Mouse (Mus musculus): ENCODE data around the gene Setd3. TPM values are rescaled to one million over a fixed set of nuclear protein-coding genes. Genes with fewer than 3 reads are reported as not detected.

Gene Setd3
- polyA plus RNA-seq, 1 experiment from 2014 or later: 95.0 TPM

GRCm38 (mm10) chr12:108097643-108098042 lies 81.5 kb downstream of the Setd3 start:
- no peaks in the 10 kb centered on the region for H3K36me3 ChIP-seq (replicated peaks)
- H3K27me3 ChIP-seq (replicated peaks): no peaks in the 10 kb centered on the region
- 97% methylated on average over 8 of the region's 8 CpGs for WGBS
- H3K4me2 ChIP-seq: no peak overlapping the region
- no peak for ATAC-seq (replicated peaks)
- no peak overlapping the region for H3K4me3 ChIP-seq
- no peak overlapping the region for H3K27ac ChIP-seq
- no peaks in the 10 kb centered on the region for H3K9me3 ChIP-seq
- H3K4me1 ChIP-seq: peaks cover 5% of the 10 kb centered on the region
- H3K9ac ChIP-seq: no peak overlapping the region

GRCm38 (mm10) chr12:108088253-108088652 lies 90.9 kb downstream of the Setd3 start:
- H3K9me3 ChIP-seq: no peaks in the 10 kb centered on the region

GRCm38 (mm10) chr12:108087489-108087888 lies 91.6 kb downstream of the Setd3 start:
- no peak overlapping the region for H3K4me2 ChIP-seq
- no peak overlapping the region for H3K4me3 ChIP-seq
- no peak for ATAC-seq (replicated peaks)
- no peaks in the 10 kb centered on the region for H3K4me1 ChIP-seq
- H3K27me3 ChIP-seq (replicated peaks): no peaks in the 10 kb centered on the region
- no peak overlapping the region for H3K9ac ChIP-seq
- H3K27ac ChIP-seq: no peak overlapping the region
- WGBS: 81% methylated on average over 2 of the region's 2 CpGs
- H3K9me3 ChIP-seq: no peaks in the 10 kb centered on the region
- H3K36me3 ChIP-seq (replicated peaks): no peaks in the 10 kb centered on the region

More at GRCm38 (mm10) chr12:108088253-108088652, 90.9 kb downstream of the Setd3 start:
- H3K36me3 ChIP-seq (replicated peaks): no peaks in the 10 kb centered on the region
- H3K9ac ChIP-seq: no peak overlapping the region
- H3K4me3 ChIP-seq: no peak overlapping the region
- ATAC-seq (replicated peaks): no peak
- no peak overlapping the region for H3K27ac ChIP-seq
- WGBS: 75% methylated on average over 9 of the region's 9 CpGs
- H3K4me2 ChIP-seq: no peak overlapping the region
- no peaks in the 10 kb centered on the region for H3K4me1 ChIP-seq
- H3K27me3 ChIP-seq (replicated peaks): no peaks in the 10 kb centered on the region

GRCm38 (mm10) chr12:108078122-108078752 lies 100.9 kb downstream of the Setd3 start:
- Histone ChIP-seq H3K27ac (no peak overlapping the region), H3K9ac (no peak overlapping the region), H3K4me2 (no peak overlapping the region), H3K4me3 (no peak overlapping the region), H3K36me3 (replicated peaks) (no peaks in the 10 kb centered on the region), H3K4me1 (no peaks in the 10 kb centered on the region), H3K27me3 (replicated peaks) (no peaks in the 10 kb centered on the region), H3K9me3 (no peaks in the 10 kb centered on the region)
- no peak for ATAC-seq (replicated peaks)
- WGBS: 72% methylated on average over 10 of the region's 10 CpGs

- 72% methylated on average over 5 of the region's 5 CpGs for WGBS
- Histone ChIP-seq H3K9me3 (no peaks in the 10 kb centered on the region), H3K27ac (no peak overlapping the region), H3K4me1 (no peaks in the 10 kb centered on the region), H3K4me2 (no peak overlapping the region), H3K36me3 (replicated peaks) (no peaks in the 10 kb centered on the region), H3K4me3 (no peak overlapping the region), H3K9ac (no peak overlapping the region), H3K27me3 (replicated peaks) (no peaks in the 10 kb centered on the region)
- no peak for ATAC-seq (replicated peaks)
These were observed 106.2 kb downstream of the Setd3 start for GRCm38 (mm10) chr12:108072907-108073306.

- 76% methylated on average over 21 of the region's 21 CpGs for WGBS
- Histone ChIP-seq H3K9ac (no peak overlapping the region), H3K27ac (no peak overlapping the region)
These were observed 108.1 kb downstream of the Setd3 start for GRCm38 (mm10) chr12:108070685-108071662.

GRCm38 (mm10) chr12:108069504-108069903 lies 109.6 kb downstream of the Setd3 start:
- Histone ChIP-seq H3K4me3 (no peak overlapping the region), H3K9me3 (no peaks in the 10 kb centered on the region), H3K27ac (no peak overlapping the region), H3K4me1 (no peaks in the 10 kb centered on the region), H3K4me2 (no peak overlapping the region), H3K27me3 (replicated peaks) (no peaks in the 10 kb centered on the region), H3K36me3 (replicated peaks) (no peaks in the 10 kb centered on the region), H3K9ac (no peak overlapping the region)
- WGBS: 68% methylated on average over 6 of the region's 6 CpGs
- ATAC-seq (replicated peaks): no peak

More at GRCm38 (mm10) chr12:108070685-108071662, 108.1 kb downstream of the Setd3 start:
- Histone ChIP-seq H3K36me3 (replicated peaks) (no peaks in the 10 kb centered on the region), H3K27me3 (replicated peaks) (no peaks in the 10 kb centered on the region), H3K9me3 (no peaks in the 10 kb centered on the region), H3K4me2 (no peak overlapping the region), H3K4me3 (no peak overlapping the region), H3K4me1 (no peaks in the 10 kb centered on the region)
- ATAC-seq (replicated peaks): no peak

- no peaks in the 10 kb centered on the region for H3K27me3 ChIP-seq (replicated peaks)
- no peaks in the 10 kb centered on the region for H3K36me3 ChIP-seq (replicated peaks)
These were observed 111.2 kb downstream of the Setd3 start for GRCm38 (mm10) chr12:108067811-108068375.

GRCm38 (mm10) chr12:108067231-108067630 lies 111.9 kb downstream of the Setd3 start:
- no peak overlapping the region for H3K4me2 ChIP-seq
- 90% methylated on average over 3 of the region's 3 CpGs for WGBS
- H3K4me3 ChIP-seq: no peak overlapping the region
- H3K27ac ChIP-seq: no peak overlapping the region
- H3K9ac ChIP-seq: no peak overlapping the region
- ATAC-seq (replicated peaks): no peak
- H3K4me1 ChIP-seq: no peaks in the 10 kb centered on the region
- no peaks in the 10 kb centered on the region for H3K9me3 ChIP-seq
- H3K27me3 ChIP-seq (replicated peaks): no peaks in the 10 kb centered on the region
- H3K36me3 ChIP-seq (replicated peaks): no peaks in the 10 kb centered on the region

More at GRCm38 (mm10) chr12:108067811-108068375, 111.2 kb downstream of the Setd3 start:
- Histone ChIP-seq H3K4me3 (no peak overlapping the region), H3K9me3 (no peaks in the 10 kb centered on the region), H3K27ac (no peak overlapping the region), H3K4me2 (no peak overlapping the region), H3K9ac (no peak overlapping the region), H3K4me1 (no peaks in the 10 kb centered on the region)
- WGBS: 74% methylated on average over 13 of the region's 13 CpGs
- ATAC-seq (replicated peaks): no peak

GRCm38 (mm10) chr12:108064396-108064998 lies 114.6 kb downstream of the Setd3 start:
- no peaks in the 10 kb centered on the region for H3K4me1 ChIP-seq
- no peak overlapping the region for H3K9ac ChIP-seq
- H3K27ac ChIP-seq: no peak overlapping the region
- H3K4me3 ChIP-seq: no peak overlapping the region
- 65% methylated on average over 9 of the region's 9 CpGs for WGBS
- H3K4me2 ChIP-seq: no peak overlapping the region
- no peaks in the 10 kb centered on the region for H3K36me3 ChIP-seq (replicated peaks)
- no peaks in the 10 kb centered on the region for H3K27me3 ChIP-seq (replicated peaks)
- no peak for ATAC-seq (replicated peaks)
- no peaks in the 10 kb centered on the region for H3K9me3 ChIP-seq

GRCm38 (mm10) chr12:108063986-108064385 lies 115.1 kb downstream of the Setd3 start:
- Histone ChIP-seq H3K4me2 (no peak overlapping the region), H3K4me1 (no peaks in the 10 kb centered on the region), H3K27ac (no peak overlapping the region), H3K4me3 (no peak overlapping the region), H3K9me3 (no peaks in the 10 kb centered on the region), H3K27me3 (replicated peaks) (no peaks in the 10 kb centered on the region), H3K9ac (no peak overlapping the region), H3K36me3 (replicated peaks) (no peaks in the 10 kb centered on the region)
- no peak for ATAC-seq (replicated peaks)
- WGBS: 19% methylated on average over 6 of the region's 6 CpGs

- H3K36me3 ChIP-seq (replicated peaks): no peaks in the 10 kb centered on the region
- 83% methylated on average over 5 of the region's 5 CpGs for WGBS
- H3K9me3 ChIP-seq: no peaks in the 10 kb centered on the region
- no peak overlapping the region for H3K9ac ChIP-seq
- no peak overlapping the region for H3K4me3 ChIP-seq
- H3K27ac ChIP-seq: no peak overlapping the region
- no peak overlapping the region for H3K4me2 ChIP-seq
- no peak for ATAC-seq (replicated peaks)
- H3K4me1 ChIP-seq: no peaks in the 10 kb centered on the region
- no peaks in the 10 kb centered on the region for H3K27me3 ChIP-seq (replicated peaks)
These were observed 117.0 kb downstream of the Setd3 start for GRCm38 (mm10) chr12:108062137-108062536.

Measured in midbrain, embryonic 15.5 days (tissue).